Mouse (Mus musculus): Measurements from ENCODE around the gene Dkk3. TPM values are rescaled to one million over a fixed set of nuclear protein-coding genes. Genes with fewer than 3 reads are reported as not detected.

Gene Dkk3
- polyA plus RNA-seq, 1 experiment from 2014 or later = 96.7 TPM

Other genes starting within 250 kb of the Dkk3 start
- gene Usp47, start 135.6 kb downstream of the Dkk3 start, polyA plus RNA-seq (2016; fragmentation: Nextera tagmentation; extraction: Ambion mirVana) = 92.6 and 93.3 TPM in 2 replicates
- gene Mical2, start 66.8 kb upstream of the Dkk3 start, polyA plus RNA-seq (2016; fragmentation: Nextera tagmentation; extraction: Ambion mirVana) = 156 and 163 TPM in 2 replicates